Mouse (Mus musculus): ENCODE data around the gene Camta1. TPM values are rescaled to one million over a fixed set of nuclear protein-coding genes. Genes with fewer than 3 reads are reported as not detected.

The Camta1 gene
- polyA plus RNA-seq, 1 experiment from 2014 or later = 140 TPM

- Histone ChIP-seq H3K27ac (ENCODE audit: low read depth, low read length) (no peak overlapping the region), H3K4me1 (replicated peaks; ENCODE audit: control insufficient read depth, insufficient read depth, low read length) (no peaks in the 10 kb centered on the region), H3K27me3 (ENCODE audit: control insufficient read depth, insufficient read depth, low read length) (no peaks in the 10 kb centered on the region), H3K36me3 (ENCODE audit: control insufficient read depth, insufficient read depth, low read length) (no peaks in the 10 kb centered on the region), H3K9ac (ENCODE audit: low read length) (no peak overlapping the region), H3K4me2 (ENCODE audit: low read depth, low read length, severe bottlenecking) (no peak overlapping the region), H3K9me3 (ENCODE audit: control insufficient read depth, low read length) (no peaks in the 10 kb centered on the region), H3K4me3 (ENCODE audit: low read depth, low read length) (no peak overlapping the region)
- ATAC-seq (replicated peaks; ENCODE audit: low FRiP score) = no peak
- WGBS = 90% methylated on average over 21 of the region's 21 CpGs
- DNase-seq (ENCODE audit: low spot score) = no peak
Measured at GRCm38 (mm10) chr4:150978156-150978910, 883.3 kb downstream of the Camta1 start.

GRCm38 (mm10) chr4:150975145-150975544, 886.5 kb downstream of the Camta1 start:
- Histone ChIP-seq H3K4me1 (replicated peaks; ENCODE audit: control insufficient read depth, insufficient read depth, low read length) (no peaks in the 10 kb centered on the region), H3K9ac (ENCODE audit: low read length) (no peak overlapping the region), H3K4me2 (ENCODE audit: low read depth, low read length, severe bottlenecking) (no peak overlapping the region), H3K36me3 (ENCODE audit: control insufficient read depth, insufficient read depth, low read length) (no peaks in the 10 kb centered on the region), H3K9me3 (ENCODE audit: control insufficient read depth, low read length) (no peaks in the 10 kb centered on the region), H3K4me3 (ENCODE audit: low read depth, low read length) (no peak overlapping the region), H3K27ac (ENCODE audit: low read depth, low read length) (no peak overlapping the region), H3K27me3 (ENCODE audit: control insufficient read depth, insufficient read depth, low read length) (no peaks in the 10 kb centered on the region)
- DNase-seq (ENCODE audit: low spot score) (no peak), ATAC-seq (replicated peaks; ENCODE audit: low FRiP score) (no peak)
- 52% methylated on average over 1 of the region's 1 CpGs for WGBS

- H3K4me2 ChIP-seq (ENCODE audit: low read depth, low read length, severe bottlenecking) = no peak overlapping the region
- no peak overlapping the region for H3K4me3 ChIP-seq (ENCODE audit: low read depth, low read length)
- no peaks in the 10 kb centered on the region for H3K27me3 ChIP-seq (ENCODE audit: control insufficient read depth, insufficient read depth, low read length)
- no peak overlapping the region for H3K9ac ChIP-seq (ENCODE audit: low read length)
- no peak overlapping the region for H3K27ac ChIP-seq (ENCODE audit: low read depth, low read length)
- H3K9me3 ChIP-seq (ENCODE audit: control insufficient read depth, low read length) = no peaks in the 10 kb centered on the region
- ATAC-seq (replicated peaks; ENCODE audit: low FRiP score) = no peak
- no peaks in the 10 kb centered on the region for H3K36me3 ChIP-seq (ENCODE audit: control insufficient read depth, insufficient read depth, low read length)
- H3K4me1 ChIP-seq (replicated peaks; ENCODE audit: control insufficient read depth, insufficient read depth, low read length) = no peaks in the 10 kb centered on the region
- 84% methylated on average over 8 of the region's 8 CpGs for WGBS
- no peak for DNase-seq (ENCODE audit: low spot score)
Measured at GRCm38 (mm10) chr4:150973264-150973663, 888.4 kb downstream of the Camta1 start.

GRCm38 (mm10) chr4:150968956-150969355, 892.7 kb downstream of the Camta1 start:
- 88% methylated on average over 8 of the region's 8 CpGs for WGBS
- Histone ChIP-seq H3K4me3 (ENCODE audit: low read depth, low read length) (no peak overlapping the region), H3K27ac (ENCODE audit: low read depth, low read length) (no peak overlapping the region), H3K27me3 (ENCODE audit: control insufficient read depth, insufficient read depth, low read length) (no peaks in the 10 kb centered on the region), H3K36me3 (ENCODE audit: control insufficient read depth, insufficient read depth, low read length) (no peaks in the 10 kb centered on the region), H3K9me3 (ENCODE audit: control insufficient read depth, low read length) (no peaks in the 10 kb centered on the region), H3K9ac (ENCODE audit: low read length) (no peak overlapping the region), H3K4me2 (ENCODE audit: low read depth, low read length, severe bottlenecking) (no peak overlapping the region), H3K4me1 (replicated peaks; ENCODE audit: control insufficient read depth, insufficient read depth, low read length) (no peaks in the 10 kb centered on the region)
- no peak for ATAC-seq (replicated peaks; ENCODE audit: low FRiP score)
- DNase-seq (ENCODE audit: low spot score) = no peak

GRCm38 (mm10) chr4:150966556-150966955, 895.1 kb downstream of the Camta1 start:
- H3K9me3 ChIP-seq (ENCODE audit: control insufficient read depth, low read length) = no peaks in the 10 kb centered on the region
- H3K4me1 ChIP-seq (replicated peaks; ENCODE audit: control insufficient read depth, insufficient read depth, low read length) = no peaks in the 10 kb centered on the region
- WGBS = 24% methylated on average over 7 of the region's 7 CpGs
- no peak overlapping the region for H3K4me3 ChIP-seq (ENCODE audit: low read depth, low read length)
- no peak overlapping the region for H3K9ac ChIP-seq (ENCODE audit: low read length)
- ATAC-seq (replicated peaks; ENCODE audit: low FRiP score) = no peak
- no peak overlapping the region for H3K27ac ChIP-seq (ENCODE audit: low read depth, low read length)
- DNase-seq (ENCODE audit: low spot score) = peak; percentile 72
- no peak overlapping the region for H3K4me2 ChIP-seq (ENCODE audit: low read depth, low read length, severe bottlenecking)
- H3K36me3 ChIP-seq (ENCODE audit: control insufficient read depth, insufficient read depth, low read length) = no peaks in the 10 kb centered on the region
- H3K27me3 ChIP-seq (ENCODE audit: control insufficient read depth, insufficient read depth, low read length) = no peaks in the 10 kb centered on the region

- H3K36me3 ChIP-seq (ENCODE audit: control insufficient read depth, insufficient read depth, low read length) = no peaks in the 10 kb centered on the region
- ATAC-seq (replicated peaks; ENCODE audit: low FRiP score) = no peak
- H3K4me2 ChIP-seq (ENCODE audit: low read depth, low read length, severe bottlenecking) = no peak overlapping the region
- H3K4me1 ChIP-seq (replicated peaks; ENCODE audit: control insufficient read depth, insufficient read depth, low read length) = no peaks in the 10 kb centered on the region
- WGBS = 71% methylated on average over 11 of the region's 11 CpGs
- no peaks in the 10 kb centered on the region for H3K27me3 ChIP-seq (ENCODE audit: control insufficient read depth, insufficient read depth, low read length)
- no peak overlapping the region for H3K27ac ChIP-seq (ENCODE audit: low read depth, low read length)
- H3K4me3 ChIP-seq (ENCODE audit: low read depth, low read length) = no peak overlapping the region
- no peak overlapping the region for H3K9ac ChIP-seq (ENCODE audit: low read length)
- DNase-seq (ENCODE audit: low spot score) = no peak
- no peaks in the 10 kb centered on the region for H3K9me3 ChIP-seq (ENCODE audit: control insufficient read depth, low read length)
Measured at GRCm38 (mm10) chr4:150965555-150965951, 896.1 kb downstream of the Camta1 start.

- no peak overlapping the region for H3K27ac ChIP-seq (ENCODE audit: low read depth, low read length)
- no peak overlapping the region for H3K9ac ChIP-seq (ENCODE audit: low read length)
- H3K4me1 ChIP-seq (replicated peaks; ENCODE audit: control insufficient read depth, insufficient read depth, low read length) = no peaks in the 10 kb centered on the region
- H3K4me2 ChIP-seq (ENCODE audit: low read depth, low read length, severe bottlenecking) = peak overlapping the region; percentile 32; the same call in 1 of the 2 replicates
- WGBS = 16% methylated on average over 25 of the region's 25 CpGs
- H3K27me3 ChIP-seq (ENCODE audit: control insufficient read depth, insufficient read depth, low read length) = no peaks in the 10 kb centered on the region
- H3K36me3 ChIP-seq (ENCODE audit: control insufficient read depth, insufficient read depth, low read length) = no peaks in the 10 kb centered on the region
- ATAC-seq (replicated peaks; ENCODE audit: low FRiP score) (no peak; the same call in 1 of the 2 replicates), DNase-seq (ENCODE audit: low spot score) (peak; percentile 89)
- H3K9me3 ChIP-seq (ENCODE audit: control insufficient read depth, low read length) = no peaks in the 10 kb centered on the region
- peak overlapping the region; percentile 1; the same call in 1 of the 2 replicates for H3K4me3 ChIP-seq (ENCODE audit: low read depth, low read length)
Measured at GRCm38 (mm10) chr4:150964635-150965554, 896.8 kb downstream of the Camta1 start.

- ATAC-seq (replicated peaks; ENCODE audit: low FRiP score) (no peak), DNase-seq (ENCODE audit: low spot score) (no peak)
- Histone ChIP-seq H3K36me3 (ENCODE audit: control insufficient read depth, insufficient read depth, low read length) (no peaks in the 10 kb centered on the region), H3K27ac (ENCODE audit: low read depth, low read length) (no peak overlapping the region), H3K4me3 (ENCODE audit: low read depth, low read length) (no peak overlapping the region), H3K9ac (ENCODE audit: low read length) (no peak overlapping the region), H3K27me3 (ENCODE audit: control insufficient read depth, insufficient read depth, low read length) (no peaks in the 10 kb centered on the region), H3K9me3 (ENCODE audit: control insufficient read depth, low read length) (no peaks in the 10 kb centered on the region), H3K4me1 (replicated peaks; ENCODE audit: control insufficient read depth, insufficient read depth, low read length) (no peaks in the 10 kb centered on the region), H3K4me2 (ENCODE audit: low read depth, low read length, severe bottlenecking) (no peak overlapping the region)
- WGBS = 74% methylated on average over 2 of the region's 2 CpGs
Measured at GRCm38 (mm10) chr4:150963711-150964110, 898.0 kb downstream of the Camta1 start.

Data from forebrain, embryonic 11.5 days (tissue).